Mouse (Mus musculus): ENCODE data around the gene Fstl4.
"Not testable (repeated sequence)": the region's sequence is repeated elsewhere in the genome, so short reads cannot be mapped to it uniquely, and the experiment has no call there.

Fstl4 gene

DNA sequence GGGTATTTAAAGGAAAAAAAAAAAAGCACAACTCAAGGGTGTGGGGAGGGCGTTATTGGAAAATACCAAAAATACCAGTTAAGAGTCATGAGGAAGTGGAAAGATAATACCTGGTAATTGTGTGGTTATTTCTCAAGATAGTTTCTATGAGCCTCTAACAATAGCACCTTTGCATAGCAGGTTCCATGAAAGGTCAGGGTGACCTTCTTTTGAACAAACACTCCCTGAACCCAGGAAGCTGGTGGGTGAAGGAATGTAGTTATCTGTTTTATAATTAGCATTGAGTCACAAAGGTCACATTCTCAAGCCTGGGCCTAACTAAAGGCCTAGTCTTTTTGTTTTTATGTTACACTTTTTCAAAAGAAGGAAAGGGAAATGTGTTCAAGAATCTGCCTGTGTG is 432.1 kb downstream of the Fstl4 start:
- in situ Hi-C loops (cut with MboI, MseI): not testable (repeated sequence)

DNA sequence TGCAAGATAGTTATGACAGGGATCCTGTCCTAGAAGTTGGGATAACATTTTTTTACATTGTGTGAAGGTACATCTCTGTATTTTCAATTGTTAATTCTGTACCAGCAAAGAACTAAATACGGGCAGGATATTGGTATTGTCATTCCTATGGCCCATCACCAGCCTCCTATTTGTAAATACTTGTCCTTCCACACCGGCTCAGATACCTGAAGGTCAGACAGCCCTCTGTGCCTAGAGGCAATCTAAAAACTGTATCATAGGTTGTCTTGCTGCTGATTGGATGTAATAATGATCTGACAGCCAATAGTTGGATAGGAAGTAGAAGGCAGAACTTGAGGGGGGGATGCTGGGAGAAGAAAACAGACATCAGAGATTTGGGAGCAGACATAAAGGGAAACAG is 432.7 kb downstream of the Fstl4 start:
- in situ Hi-C loops (cut with MboI, MseI): no loop called here

DNA sequence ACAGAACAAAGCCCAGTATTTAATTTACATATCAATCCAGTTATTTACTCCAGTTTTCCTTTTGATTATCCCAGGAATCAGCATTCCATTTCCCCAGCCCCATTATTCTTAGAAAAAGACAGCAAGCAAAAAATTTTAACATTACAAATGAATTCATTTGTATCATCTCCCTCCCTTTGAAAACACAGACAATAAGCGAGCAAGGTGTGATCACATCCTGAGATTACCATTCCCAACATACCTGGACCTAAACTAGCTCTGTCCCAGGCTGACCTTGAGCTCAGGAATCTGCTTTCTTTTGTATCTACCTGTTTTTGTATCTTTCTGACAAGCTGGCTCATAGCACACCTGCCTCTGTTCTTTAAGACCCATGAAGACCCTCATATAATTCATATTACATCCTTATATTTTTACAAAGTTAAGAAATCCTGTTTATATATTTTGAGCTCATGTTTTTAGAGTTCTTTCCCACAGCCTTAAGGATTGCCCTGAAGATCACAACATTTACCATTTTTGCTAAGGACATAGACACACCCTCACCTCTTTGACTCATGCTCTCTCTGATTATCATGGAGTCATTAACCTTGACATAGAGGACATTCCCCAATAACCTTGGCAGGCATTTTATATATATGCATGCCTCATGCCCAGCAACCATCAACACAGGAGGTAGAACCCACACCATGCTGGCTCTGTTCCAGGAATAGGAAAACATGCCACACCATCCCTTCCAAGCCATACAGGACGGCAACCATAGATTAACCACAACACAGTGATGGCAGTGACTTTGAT is 438.2 kb downstream of the Fstl4 start:
- in situ Hi-C loops (cut with MboI, MseI): no loop called here

DNA sequence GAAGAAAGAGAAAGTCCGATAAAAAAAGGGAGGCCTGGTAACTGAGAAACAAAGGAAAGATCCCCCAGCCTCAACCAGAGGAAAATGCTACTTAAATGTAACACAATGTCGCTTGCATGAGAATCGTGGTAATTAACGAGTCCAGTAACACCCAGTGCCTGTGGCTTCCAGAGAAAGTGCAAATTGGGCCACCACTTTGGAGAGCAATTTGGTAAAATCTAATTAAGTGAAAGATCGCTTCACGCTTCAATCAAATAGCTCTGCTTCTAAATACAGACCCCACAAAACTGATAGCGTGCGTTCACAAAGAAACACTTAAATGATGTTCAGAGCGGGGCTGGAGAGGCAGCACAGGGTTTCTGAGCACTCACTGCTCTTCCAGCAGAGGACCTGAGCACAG is 446.4 kb downstream of the Fstl4 start:
- in situ Hi-C loops (cut with MboI, MseI): no loop called here

DNA sequence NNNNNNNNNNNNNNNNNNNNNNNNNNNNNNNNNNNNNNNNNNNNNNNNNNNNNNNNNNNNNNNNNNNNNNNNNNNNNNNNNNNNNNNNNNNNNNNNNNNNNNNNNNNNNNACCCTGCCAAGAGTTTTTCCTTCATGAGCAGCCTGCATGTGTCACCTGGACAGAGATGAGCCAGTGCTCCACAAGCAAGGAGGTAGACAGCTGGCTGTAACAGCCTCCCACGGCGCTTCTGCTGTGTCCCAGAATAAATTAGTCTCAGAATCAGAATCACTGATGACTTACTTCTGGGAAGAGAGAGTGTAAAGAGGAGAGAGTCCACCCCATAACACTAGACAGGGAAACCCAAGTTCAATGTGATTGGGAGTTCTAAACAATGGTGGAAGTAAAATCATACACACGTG is 464.6 kb downstream of the Fstl4 start:
- in situ Hi-C loops (cut with MboI, MseI): loop anchor here in 1 of 2 experiments (10.0 kb wide), 1 partner anchor 1996 kb away; no protein-coding TSS in a partner anchor

DNA sequence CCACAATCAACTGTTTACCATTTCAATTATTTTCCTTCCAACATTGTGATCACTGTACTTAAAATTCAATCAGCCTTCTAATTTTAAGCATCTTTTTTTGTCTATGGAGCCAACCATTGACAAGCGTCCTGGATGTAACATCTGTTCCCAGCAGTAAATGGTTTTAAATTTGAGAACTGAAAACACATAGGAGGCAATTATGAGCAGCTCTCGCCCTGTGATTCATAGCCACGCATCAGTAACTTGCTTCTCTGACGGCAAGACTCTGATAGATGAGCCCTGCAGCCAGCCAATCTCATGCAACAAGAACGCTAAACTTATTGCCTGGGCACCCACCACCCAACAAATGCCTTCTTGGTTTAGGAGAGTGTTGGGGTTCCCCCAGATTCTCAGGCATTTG is 467.4 kb downstream of the Fstl4 start:
- in situ Hi-C loops (cut with MboI, MseI): no loop called here

DNA sequence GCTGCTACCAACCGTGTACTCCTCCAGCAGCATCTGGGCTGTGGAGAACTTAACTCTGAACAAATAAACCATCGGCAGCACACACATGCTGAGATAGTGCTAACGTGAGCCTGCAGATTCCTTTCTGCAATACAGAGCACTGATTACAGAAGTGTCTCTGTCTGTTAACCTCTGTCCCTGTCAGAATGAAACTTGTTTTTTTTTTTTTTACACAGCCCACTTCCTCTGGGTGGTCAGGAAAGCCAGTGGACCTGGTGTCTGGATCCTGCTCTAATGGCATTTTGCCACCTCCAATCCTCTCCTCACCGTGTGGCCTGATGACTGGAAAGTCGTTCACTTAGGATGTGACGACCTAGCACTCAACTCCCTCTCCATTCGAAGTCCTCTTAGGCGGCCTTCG is 469.2 kb downstream of the Fstl4 start:
- in situ Hi-C loops (cut with MboI, MseI): no loop called here
